Mouse (Mus musculus) T-helper 1 cell (primary cell): ENCODE results near the gene Mindy3.

Source experiments
- in situ Hi-C: fragments of 300-600 bp; cut with MboI, MseI; formaldehyde crosslinking; loops from one replicate; pipeline ENCODE4 v1.15.1; 2025; ENCODE audit warnings: high pct_unique_total_duplicates

The Mindy3 gene

DNA sequence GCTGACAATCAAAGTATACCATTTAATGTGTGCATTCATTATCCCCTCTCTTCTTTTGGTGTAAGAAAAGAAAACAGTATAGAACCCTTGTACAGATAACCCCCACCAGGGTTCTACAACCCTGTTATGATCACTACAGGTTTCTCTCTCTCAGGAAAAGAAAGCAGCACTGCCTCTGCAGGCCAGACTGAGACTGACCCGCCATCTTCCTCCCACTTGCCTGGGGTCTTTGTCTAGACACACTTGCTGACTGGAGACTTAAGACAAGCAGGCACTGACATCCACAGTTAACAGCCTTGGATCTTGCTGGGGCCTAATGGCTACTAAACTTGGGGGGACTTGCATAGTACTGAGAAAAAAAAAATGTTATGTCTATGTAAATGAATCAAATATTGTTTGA lies 42.2 kb downstream of the Mindy3 start:
- in situ Hi-C loops = no loop called here

DNA sequence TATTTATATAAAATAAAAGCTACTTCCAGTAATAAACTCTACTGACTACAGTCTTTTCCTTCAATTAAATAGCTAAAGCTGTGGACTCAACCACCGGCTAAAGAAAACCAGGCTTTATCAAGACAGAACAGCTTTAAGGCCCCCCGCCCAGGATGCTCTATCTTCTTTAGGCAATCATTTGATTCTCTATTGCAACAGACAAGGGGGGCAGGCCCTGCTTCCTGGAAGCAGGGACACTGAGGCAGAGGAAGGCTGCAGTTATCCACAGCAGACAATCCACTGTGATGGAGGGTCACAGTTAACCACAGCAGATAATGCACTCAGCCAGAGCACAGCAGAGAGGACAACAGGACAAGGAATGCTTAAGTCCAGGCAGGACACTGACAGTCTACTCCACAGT lies 46.4 kb downstream of the Mindy3 start:
- in situ Hi-C loops = no loop called here

DNA sequence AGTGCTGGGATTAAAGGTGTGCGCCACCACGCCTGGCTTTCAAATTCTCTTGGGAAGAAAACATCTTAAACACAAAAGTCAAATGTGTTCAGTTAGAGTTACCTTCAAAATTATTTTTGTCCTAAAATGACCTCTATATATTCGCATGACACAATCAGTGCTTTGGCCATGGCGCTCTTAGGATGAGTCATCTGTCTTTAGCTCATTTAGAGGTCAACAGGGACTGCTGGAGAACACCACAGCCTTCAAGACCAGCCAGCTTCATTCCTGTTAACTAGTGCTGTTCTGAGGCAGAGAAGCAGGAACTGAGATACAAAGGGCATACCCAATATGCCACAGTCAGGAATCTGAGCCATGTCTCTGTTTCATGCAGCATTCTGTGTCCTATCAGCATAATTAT lies 47.9 kb downstream of the Mindy3 start:
- in situ Hi-C loops = no loop called here

DNA sequence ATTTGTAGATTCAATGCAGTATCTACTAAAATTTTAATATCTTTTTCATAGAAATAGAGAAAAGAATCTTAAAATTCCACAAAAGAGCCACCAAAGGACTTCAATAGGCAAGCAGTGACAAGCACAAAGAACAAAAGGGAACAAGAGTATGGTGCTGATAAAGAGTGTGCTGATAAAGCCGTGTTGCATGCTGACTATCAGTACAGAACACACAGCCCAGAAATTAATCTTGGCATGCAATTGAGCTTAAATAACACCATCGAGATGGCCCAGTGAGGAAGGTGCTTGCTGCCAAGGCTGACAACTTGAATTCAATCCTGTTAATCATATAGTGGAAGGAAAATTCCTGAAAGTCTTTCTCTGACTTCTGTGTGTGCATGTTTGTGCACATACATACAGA lies 50.8 kb downstream of the Mindy3 start:
- in situ Hi-C loops = no loop called here

DNA sequence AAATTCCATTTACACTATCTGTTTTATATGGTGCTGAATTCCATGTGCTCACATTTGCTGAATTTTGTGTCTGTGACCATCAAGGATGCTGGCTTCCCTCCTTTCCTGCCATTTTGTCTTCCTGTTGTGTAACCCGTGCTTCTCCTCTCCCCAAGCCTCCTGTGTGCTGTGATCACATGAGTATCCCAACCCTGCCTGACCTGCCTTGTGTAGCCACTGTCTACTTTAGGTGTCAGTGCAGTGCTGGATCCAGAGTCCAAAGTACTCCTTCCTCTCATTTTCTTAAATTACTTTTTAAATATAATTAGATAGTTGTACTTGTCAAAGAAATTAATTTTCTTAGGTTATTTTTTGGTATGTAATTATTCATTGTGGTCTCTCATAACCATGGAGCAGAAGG lies 51.3 kb downstream of the Mindy3 start:
- in situ Hi-C loops = no loop called here

GRCm38 (mm10) chr2:12361310-12361709 lies 58.0 kb downstream of the Mindy3 start:
- in situ Hi-C loops = no loop called here

GRCm38 (mm10) chr2:12354837-12355236 lies 64.4 kb downstream of the Mindy3 start:
- in situ Hi-C loops = no loop called here

- in situ Hi-C loops = no loop called here
These were observed 70.4 kb downstream of the Mindy3 start for GRCm38 (mm10) chr2:12348914-12349313.

- in situ Hi-C loops = no loop called here
These were observed 87.3 kb downstream of the Mindy3 start for GRCm38 (mm10) chr2:12331962-12332361.

DNA sequence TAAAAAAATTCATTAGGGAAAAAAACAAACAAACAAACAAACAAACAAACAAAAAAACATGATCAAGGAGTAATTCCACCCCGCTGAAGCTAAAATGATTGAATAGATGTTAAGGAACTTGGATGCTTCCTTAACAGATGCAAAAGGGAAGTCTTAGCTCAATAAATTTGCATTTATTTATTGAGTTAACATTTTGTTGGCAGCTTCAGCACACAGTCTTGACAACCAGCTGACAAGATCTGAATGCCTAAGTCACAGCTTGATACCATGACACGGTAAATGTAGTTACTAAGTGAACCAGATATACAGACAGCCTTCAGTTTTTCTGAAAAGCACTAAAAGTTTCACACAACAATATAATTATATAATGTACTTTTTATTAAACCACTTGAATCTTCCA lies 89.7 kb downstream of the Mindy3 start:
- in situ Hi-C loops = no loop called here

- in situ Hi-C loops = no loop called here
These were observed 90.2 kb downstream of the Mindy3 start for GRCm38 (mm10) chr2:12329068-12329407.

GRCm38 (mm10) chr2:12328355-12329067 lies 90.8 kb downstream of the Mindy3 start:
- in situ Hi-C loops = no loop called here

DNA sequence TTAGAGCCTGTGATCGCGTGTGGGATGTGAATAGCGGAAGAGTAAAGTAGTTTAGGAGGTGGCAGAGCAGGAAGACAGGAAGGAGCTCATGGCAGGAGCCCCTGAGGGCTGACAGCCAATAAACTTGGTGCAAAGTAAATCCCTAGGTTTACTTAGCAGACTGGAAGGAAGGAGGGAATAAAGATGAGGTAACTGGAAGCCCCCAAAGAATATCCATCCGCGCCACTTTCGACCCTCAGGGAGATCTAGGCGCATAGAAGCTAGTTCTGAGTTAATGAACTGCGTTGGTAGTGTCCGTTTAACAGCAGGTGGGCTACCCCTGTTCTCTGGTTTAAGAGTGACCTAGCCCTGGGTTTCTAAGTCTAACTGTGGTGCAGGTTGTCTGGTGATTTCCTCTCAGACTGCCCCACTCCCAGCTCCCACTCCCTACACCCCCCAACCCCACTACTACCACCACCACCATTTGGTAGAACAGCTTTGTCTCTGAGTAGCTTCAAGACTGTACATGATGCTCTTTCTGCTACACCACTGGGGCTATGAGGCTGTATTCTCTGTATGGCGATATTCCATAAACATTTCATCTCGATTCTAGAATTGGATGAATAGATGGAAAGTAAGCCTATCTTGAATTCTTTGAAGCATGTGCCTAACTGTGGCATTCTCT lies 91.4 kb downstream of the Mindy3 start:
- in situ Hi-C loops = no loop called here

DNA sequence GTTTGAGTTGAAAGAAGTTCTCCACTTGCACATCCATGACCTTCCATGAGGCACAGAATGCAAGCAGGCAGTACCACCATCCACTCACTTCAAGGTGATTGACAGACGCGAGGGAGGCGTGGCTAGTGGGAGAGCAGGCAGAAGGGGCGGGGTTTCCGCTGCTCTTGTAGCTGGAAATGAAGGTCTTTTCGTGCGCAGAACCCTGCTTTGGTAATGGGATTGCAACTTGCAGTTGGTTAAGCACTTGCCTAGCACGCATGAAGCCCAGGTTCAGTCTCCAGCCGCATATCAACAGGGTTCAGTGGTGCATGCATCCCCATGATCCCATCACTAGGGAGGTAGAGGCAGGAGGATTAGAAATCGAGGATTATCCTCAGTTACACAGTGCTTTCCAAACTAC lies 92.1 kb downstream of the Mindy3 start:
- in situ Hi-C loops = no loop called here

DNA sequence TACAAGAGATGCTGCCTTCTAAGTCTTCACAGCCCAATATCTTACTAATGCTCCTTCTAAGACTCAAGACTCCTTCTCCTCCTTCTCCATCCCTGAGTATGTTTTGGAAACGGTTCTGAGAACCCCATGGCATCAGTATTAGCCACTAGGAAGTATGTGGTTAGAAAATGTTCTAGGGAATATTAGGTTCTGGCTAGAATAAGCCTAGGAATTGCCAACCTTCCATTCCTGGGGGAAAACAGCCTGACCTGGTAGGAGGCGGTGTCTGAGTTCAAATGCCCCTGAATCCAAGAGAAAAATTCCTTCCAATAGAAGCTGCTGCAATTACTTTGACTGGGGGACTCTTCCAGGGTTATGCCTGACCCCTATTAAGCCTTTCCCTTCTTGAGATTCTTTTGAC lies 93.4 kb downstream of the Mindy3 start:
- in situ Hi-C loops = no loop called here

- in situ Hi-C loops = no loop called here
These were observed 93.9 kb downstream of the Mindy3 start for GRCm38 (mm10) chr2:12325417-12325816.

GRCm38 (mm10) chr2:12320914-12321313 lies 98.4 kb downstream of the Mindy3 start:
- in situ Hi-C loops = no loop called here

- in situ Hi-C loops = no loop called here
These were observed 100.6 kb downstream of the Mindy3 start for GRCm38 (mm10) chr2:12318715-12319114.

- in situ Hi-C loops = no loop called here
These were observed 101.2 kb downstream of the Mindy3 start for GRCm38 (mm10) chr2:12318036-12318435.

DNA sequence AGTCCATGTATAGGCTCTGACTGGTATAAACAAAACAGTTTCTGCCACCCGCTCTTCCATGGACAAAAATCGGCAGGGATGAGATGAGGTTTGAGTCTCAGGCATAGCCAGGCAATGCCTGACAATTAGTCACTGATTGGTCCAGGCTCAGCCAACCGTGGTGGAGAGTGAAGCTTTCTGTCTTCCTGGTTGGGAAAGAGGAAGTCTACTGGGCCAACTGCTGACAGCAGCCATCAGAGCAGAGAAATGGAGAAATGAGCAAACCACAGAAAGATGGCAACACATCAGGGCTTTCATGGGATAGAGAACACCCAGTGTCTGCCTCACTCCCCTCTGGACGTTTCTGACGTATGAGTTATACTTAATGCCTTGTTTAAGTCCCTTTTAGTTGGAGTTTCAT lies 101.9 kb downstream of the Mindy3 start:
- in situ Hi-C loops = no loop called here

DNA sequence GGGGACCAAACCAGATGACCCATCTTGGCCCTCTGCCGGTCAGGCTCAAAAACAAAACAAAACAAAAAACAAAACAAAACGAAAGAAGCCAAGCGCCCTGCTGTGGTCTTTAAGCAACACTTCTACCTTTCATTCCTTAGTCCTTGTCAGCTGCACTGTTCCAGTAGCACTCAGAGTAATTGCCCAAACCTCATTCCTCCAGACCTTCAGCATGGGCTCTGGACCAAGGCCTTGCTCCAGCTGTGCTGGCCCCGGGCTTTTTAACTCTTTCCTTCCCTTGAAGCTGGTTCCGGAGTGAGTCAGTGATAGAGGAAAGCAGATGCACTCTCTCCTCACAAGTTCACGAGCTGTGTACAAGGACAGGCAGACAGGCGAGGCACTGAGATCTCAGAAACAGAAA lies 102.9 kb downstream of the Mindy3 start:
- in situ Hi-C loops = no loop called here

- in situ Hi-C loops = no loop called here
These were observed 105.2 kb downstream of the Mindy3 start for GRCm38 (mm10) chr2:12314028-12314427.

- in situ Hi-C loops = no loop called here
These were observed 110.8 kb downstream of the Mindy3 start for GRCm38 (mm10) chr2:12308466-12308865.

DNA sequence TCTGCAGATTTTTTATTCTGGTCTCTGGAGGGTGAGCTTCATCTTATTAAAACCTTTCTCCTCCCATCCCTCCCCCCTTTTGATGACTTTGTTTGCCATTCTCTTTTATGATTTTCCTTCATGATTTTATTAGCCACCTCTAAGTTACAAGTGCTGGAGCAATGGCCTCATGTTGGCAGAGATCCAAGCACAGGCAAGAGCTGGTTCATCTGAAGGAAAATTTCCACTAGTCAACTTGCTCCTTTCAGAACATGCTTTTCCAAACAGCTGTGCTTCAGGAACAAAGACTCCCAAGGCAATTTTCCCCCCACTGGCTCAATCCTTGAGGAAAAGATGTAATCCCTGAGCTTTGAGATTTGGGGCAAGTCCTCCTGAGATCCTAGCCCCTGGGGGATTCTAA lies 112.0 kb downstream of the Mindy3 start:
- in situ Hi-C loops = no loop called here
